Mouse (Mus musculus) forelimb bud, embryonic 11.5 days (tissue): Measurements from ENCODE around the gene Lilrb4a.
"Not testable (repeated sequence)": the region's sequence is repeated elsewhere in the genome, so short reads cannot be mapped to it uniquely, and the experiment has no call there.

ENCODE experiments used
- DNase-seq: peaks from one replicate; pipeline ENCODE4 v3.0.0-alpha.2; 2012; ENCODE audit warnings: low read depth, low spot score

Gene Lilrb4a

DNA sequence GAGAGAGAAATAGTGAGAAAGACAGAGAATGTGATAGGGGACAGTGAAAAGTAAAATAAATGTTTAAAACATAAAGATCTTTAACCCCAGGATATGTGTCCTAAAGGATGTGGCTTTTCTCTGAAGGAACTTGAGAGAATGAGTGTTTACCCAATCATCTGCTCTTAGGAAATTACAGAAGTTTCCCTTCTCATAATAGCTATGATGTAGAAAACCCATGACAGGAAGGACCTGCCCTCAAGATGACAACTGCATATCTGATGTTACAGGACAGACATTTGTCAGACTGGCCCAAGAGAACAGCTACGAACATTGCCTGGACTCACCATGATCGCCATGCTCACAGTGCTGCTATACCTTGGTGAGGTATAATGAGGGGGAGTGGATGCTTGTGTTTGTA lies at the start of gene Lilrb4a:
Lilrb4a (plus strand) TSS at position 266 of the 400 bp plus-strand sequence.
- not testable (repeated sequence) for DNase-seq

DNA sequence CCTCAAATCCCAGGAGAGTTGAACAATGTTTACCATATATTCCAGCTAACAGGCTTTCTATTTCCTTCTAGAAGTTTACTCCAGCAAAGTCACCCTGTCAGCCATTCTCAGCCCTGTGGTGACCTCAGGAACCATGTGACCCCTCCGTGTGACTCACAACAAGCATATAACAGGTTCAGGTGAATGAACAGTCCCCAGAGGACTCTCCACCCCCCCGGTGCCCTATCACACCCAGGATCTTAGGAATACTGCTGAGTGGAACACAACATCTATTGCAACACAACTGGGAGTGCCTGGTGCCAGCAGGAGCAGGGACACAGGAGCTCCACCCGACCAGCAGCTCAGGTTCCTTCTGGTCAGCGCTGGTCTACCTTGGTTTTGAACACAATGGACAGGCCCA lies 39.1 kb upstream of the Lilrb4a start:
- DNase-seq: no peak

DNA sequence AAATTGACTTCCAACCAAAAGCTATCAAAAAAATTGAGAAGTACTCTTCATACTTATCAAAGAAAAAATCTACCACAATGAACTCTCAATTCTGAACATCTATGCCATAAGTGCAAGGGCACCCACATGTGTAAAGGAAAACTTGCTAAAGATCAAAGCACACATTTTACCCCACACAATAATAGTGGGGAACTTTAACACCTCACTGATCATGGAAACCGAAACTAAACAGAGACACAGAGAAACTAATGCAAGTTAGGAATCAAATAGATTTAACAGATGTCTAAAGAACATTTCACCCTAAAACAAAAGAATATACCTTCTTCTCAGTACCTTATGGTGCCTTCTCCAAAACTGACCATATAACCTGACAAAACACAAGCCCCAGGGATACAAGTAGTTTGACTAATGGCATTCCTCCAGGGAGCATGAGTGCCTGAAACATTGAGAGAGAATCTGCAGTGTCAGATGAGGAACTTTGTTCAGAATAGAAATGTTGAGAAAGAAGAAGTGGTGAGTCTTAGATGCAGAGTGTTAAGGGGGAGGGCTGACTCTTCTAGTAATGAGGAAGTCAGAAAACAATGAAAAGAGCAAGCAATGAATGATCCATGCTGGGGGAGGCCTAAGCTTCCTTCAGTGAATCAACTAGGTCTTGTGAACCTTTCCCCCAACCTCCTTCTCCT lies 37.0 kb upstream of the Lilrb4a start:
- no peak for DNase-seq

DNA sequence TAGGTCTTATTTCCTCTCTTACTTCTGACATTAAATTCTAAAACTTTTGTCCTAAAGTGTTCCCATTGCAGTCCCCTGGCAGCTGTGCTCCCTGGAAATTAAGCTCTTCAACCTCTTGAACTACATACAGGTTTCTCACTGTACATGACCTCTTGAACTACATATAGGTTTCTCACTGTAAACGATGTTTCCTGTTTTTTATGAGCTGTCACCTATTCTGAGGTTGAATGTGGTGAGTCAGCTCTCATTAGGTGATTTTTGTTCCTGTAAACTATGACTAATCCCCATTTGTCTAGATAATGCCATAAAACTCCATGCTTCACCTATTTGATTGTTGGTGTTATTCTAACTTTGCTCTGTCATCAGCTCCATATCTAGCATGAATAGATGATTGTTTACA lies 36.4 kb upstream of the Lilrb4a start:
- no peak for DNase-seq

DNA sequence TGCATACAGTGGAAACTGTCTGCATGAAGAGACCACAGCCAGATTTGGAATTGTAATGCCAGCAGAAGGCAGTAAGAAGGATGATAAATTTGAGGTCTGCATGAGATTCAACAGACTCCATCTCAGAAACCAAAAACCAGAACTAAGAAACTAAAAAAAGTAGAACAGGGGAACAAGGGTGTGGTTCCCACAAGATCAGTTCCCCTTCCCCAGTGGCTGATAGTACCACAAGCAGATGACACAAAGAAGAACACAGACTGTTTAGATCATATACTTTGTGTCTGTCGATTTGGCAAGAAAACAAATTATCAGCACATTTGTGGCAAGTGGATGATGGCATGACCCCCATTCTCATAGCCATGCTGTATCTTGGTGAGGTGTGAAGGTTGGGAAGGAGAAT lies 35.0 kb upstream of the Lilrb4a start:
- no peak for DNase-seq

DNA sequence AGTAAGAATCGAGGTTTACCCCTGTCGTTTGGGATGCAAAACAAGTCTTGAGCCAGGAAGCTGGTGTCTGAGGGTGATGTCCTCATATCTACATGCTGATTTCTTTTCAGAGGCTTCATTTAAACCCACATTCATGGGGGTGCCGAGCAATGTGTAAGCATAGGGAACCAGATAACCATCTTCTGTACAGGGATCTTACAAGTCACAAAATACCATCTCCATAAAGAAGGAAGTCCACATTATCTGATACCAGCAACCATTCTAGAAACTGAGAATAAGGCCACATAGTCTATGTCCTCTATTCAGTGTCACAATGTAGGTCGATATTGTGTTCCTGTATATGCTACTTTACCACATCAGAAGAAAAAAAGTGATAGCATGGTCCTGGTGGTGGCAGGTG lies 34.4 kb upstream of the Lilrb4a start:
- no peak for DNase-seq

DNA sequence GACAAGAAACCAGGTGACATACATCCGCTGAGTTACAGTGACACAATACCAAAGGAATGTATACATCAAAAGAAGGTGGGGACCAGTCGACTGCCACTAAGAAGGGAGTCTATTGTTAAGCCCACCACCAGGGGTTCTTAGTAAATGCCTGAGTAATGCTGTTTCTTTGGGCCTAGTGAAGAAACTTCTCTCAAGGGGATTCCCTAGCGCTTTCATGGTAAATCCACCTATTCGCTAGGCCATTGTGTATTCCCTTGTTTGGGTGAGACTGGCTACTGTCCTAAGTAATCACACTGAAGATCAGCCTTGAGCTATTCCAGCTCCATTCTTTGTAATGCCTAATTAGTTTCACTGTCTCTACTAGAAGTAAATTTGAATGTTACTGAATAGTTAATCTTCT lies 27.0 kb upstream of the Lilrb4a start:
- DNase-seq: not testable (repeated sequence)

DNA sequence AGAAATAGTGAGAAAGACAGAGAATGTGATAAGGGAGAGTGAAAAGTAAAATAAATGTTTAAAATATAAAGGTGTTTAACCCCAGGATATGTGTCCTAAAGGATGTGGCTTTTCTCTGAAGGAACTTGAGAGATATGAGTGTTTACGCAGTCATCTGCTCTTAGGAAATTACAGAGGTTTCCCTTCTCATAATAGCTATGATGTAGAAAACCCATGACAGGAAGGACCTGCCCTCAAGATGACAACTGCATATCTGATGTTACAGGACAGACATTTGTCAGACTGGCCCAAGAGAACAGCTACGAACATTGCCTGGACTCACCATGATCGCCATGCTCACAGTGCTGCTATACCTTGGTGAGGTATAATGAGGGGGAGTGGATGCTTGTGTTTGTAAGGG lies 10.4 kb upstream of the Lilrb4a start, which contains the start of the genes Gm49339 and Lilr4b:
Gm49339 (plus strand) TSS at position 216 of the 400 bp plus-strand sequence.
Lilr4b (plus strand) TSS at position 236 of the 400 bp plus-strand sequence.
- DNase-seq: not testable (repeated sequence)

DNA sequence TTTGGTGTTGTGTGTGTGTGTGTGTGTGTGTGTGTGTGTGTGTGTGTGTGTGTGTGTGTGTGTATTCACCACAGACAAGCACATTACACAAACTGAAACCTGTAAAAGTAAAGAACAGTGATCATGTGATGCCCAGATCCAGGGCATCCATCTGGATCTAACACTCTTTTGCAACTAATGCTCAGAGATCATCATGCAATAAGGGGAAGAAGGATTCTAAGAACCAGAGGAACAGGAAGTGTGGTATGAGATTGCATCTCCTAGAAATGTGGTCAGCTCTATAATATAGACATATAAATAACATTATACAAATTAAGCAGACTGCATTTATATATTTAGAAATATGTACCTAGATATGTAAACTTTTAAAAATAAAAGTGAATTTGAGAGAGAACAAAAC lies 29.3 kb downstream of the Lilrb4a start:
- DNase-seq: no peak

DNA sequence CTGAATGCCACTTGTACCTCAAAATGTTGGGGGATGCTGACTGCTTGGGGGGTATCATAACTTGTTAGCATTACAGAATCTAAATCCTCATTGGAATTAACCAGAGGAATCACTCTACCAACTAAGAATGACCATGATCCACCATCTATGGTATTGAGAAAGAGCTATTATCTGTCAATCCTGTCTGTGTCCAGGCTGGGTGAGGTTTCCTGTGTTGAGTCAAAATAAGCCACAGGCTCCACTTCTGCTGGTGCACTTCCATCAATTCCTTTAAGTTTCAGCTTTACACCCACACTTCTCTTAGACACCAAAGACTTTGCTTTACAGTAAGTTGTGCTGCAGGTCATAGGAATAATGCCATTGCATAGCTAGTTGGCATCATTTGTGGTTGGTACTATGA lies 30.7 kb downstream of the Lilrb4a start:
- no peak for DNase-seq

DNA sequence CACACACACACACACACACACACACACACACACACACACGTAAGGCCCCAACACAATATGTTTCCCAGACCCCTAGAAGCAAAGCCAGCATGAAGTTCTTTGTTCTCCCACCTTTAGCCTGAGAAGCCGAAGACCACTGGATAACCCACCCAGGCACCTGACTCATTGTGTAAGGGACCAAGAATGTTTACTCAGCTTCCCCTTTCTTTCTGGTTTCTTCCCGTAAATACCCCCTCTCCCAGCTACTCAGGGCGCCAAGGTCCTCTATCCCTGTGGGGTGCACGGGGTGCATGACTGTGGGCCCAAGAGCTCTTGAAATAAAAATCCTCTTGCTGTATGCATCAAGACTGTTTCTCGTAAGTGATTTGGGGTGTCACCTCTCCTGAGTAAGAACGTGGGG lies 35.3 kb downstream of the Lilrb4a start:
- DNase-seq: no peak

DNA sequence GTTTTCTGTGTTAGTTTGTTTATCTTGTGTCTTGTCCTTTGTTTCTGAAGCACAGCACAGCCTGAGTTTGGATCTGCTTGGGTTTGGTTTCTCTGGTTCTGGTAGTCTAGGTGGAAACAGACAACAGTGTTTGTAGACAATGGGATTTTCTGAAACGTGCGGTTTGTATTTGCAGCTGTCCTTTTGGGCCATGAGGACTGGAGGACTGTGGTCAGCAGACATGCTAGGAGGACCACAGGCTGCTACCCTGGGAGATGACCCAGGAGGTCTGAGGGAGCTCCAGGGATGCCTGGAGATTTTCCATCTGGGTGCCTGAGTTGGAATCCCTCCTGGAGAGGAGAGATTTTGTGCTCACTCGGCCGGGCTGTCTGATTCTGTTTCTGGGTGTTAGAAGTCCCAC lies 35.9 kb downstream of the Lilrb4a start:
- DNase-seq: no peak

DNA sequence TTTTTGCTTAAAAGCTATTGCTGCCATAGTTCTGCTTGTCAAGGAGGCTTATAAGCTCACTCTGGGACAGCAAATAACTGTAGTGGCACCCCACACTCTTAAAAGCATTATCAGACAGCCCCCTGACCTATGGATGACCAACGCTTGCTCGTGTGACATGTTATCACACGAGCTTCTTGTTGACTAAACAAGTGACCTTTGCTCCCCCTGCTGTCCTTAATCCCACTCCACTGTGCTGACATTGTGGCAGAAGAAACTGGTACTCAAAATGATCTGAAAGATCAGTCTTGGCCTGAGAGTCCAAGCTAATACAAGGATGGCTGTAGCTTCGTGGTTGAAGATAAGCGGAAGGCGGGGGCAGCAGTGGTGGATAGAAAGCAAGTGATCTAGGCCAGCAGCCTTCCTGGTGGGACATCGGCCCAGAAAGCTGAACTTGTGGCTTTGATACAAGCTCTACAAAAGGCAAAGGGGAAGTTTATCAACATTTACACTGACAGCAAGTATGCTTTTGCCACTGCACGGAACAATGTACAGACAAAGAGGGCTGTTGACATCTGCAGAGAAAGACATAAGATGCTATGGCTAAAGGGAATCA lies 38.2 kb downstream of the Lilrb4a start:
- no peak for DNase-seq

DNA sequence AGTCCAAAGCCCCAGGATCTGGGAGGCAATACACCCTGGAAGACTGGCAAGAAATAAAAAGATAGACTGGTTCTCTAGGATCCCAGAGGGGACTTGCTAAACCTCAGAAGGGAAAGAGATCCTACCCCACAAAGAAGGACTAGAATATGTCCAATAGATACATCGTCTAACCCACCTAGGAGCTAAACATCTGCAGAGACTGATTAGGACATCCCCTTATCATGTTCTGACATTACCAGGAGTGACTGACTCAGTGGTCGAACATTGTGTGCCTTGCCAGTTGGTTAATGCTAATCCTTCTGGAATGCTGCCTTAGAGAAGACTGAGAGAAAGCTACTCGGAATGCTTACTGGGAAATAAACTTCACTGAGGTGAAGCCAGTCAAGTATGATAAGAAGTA lies 38.7 kb downstream of the Lilrb4a start:
- no peak for DNase-seq

DNA sequence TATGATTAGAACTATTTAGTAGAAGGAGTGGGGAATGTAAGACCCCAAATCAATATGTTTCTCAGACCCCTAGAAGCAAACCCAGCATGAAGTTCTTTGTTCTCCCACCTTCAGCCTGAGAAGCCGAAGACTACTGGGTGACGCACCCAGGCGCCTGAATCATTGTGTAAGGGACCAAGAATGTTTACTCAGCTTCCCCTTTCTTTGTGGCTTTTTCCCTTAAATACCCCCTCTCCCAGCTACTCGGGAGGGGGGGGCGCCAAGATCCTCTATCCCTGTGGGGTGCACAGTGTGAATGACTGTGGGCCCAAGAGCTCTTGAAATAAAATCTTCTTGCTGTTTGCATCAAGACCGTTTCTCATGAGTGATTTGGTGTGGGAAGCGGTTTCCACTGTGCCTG lies 40.1 kb downstream of the Lilrb4a start:
- DNase-seq: no peak
